In genomic region chr14:103345858-103346728, GRCm38 (mm10) we compare ENCODE assay signal across 8 mouse cellular contexts. TPM values are rescaled to one million over a fixed set of nuclear protein-coding genes. Genes with fewer than 3 reads are reported as not detected.
DNase-seq lines count a peak whose midpoint lies in the region; ATAC-seq and TF ChIP-seq lines count a peak whose summit lies in the region.

No protein-coding gene starts in this region.

- peak overlapping the region; percentile 78 for H3K4me3 ChIP-seq in midbrain, postnatal 0 days (ENCODE audit: low read depth, low read length)
- H3K4me3 ChIP-seq in testis, adult 2 months (ENCODE audit: control insufficient read depth, low read depth, low read length): peak overlapping the region; percentile 94

- TF ChIP-seq POLR2A in testis, adult 2 months (IDR thresholded peaks at IDR 0.05; ENCODE audit: control insufficient read depth, low read depth, low read length): no peak

- H3K4me1 ChIP-seq in midbrain, postnatal 0 days (ENCODE audit: insufficient read depth, low read length): peaks cover 15% of the 10 kb centered on the region; the same call in 1 of the 2 replicates
- peaks cover 18% of the 10 kb centered on the region for H3K4me1 ChIP-seq in testis, adult 2 months (ENCODE audit: control insufficient read depth, insufficient read depth, low read length)

- intact Hi-C loops in gastrocnemius, postnatal 14 days (cut with DNase I; ENCODE audit: low total_unique reads): no loop called here

- peak overlapping the region; percentile 68 for H3K4me2 ChIP-seq in midbrain, postnatal 0 days (ENCODE audit: low read depth, low read length, poor library complexity, severe bottlenecking)

- peak; percentile 35 for TF ChIP-seq CTCF in midbrain, postnatal 0 days (IDR thresholded peaks at IDR 0.05)
- 0 out of 2 replicates have a peak, but pooled peaks have one; percentile 6 for TF ChIP-seq CTCF in testis, adult 2 months (IDR thresholded peaks at IDR 0.05; ENCODE audit: control insufficient read depth, insufficient read depth, insufficient replicate concordance, low read depth, low read length)

- no peaks in the 10 kb centered on the region for H3K27me3 ChIP-seq in midbrain, postnatal 0 days (ENCODE audit: insufficient read depth, low read length)
- no peaks in the 10 kb centered on the region for H3K27me3 ChIP-seq in testis, adult 2 months (ENCODE audit: control insufficient read depth, insufficient read depth, low read length)

- peak overlapping the region; percentile 91 for H3K9ac ChIP-seq in midbrain, postnatal 0 days (replicated peaks; ENCODE audit: low read length, poor library complexity, severe bottlenecking)

- no peaks in the 10 kb centered on the region for H3K9me3 ChIP-seq in midbrain, postnatal 0 days (ENCODE audit: low read length)

- WGBS in midbrain, postnatal 0 days: under 1% methylated on average over 74 of the region's 83 CpGs

- peak; percentile 47 for DNase-seq in urinary bladder, postnatal 25 days (ENCODE audit: low spot score)
- DNase-seq in urinary bladder, postnatal 10 days (ENCODE audit: low spot score): no peak
- peak; percentile 84 for DNase-seq in cerebellum, postnatal 14 days
- DNase-seq in gastrocnemius, postnatal 14 days: peak; percentile 63
- peak; percentile 53 for DNase-seq in kidney, adult 9 months
- peak; percentile 72 for DNase-seq in liver
- peak; percentile 53 for DNase-seq in midbrain, postnatal 0 days (ENCODE audit: low spot score)

- H3K27ac ChIP-seq in midbrain, postnatal 0 days (ENCODE audit: low read depth, low read length): peak overlapping the region; percentile 96
- peak overlapping the region; percentile 58 for H3K27ac ChIP-seq in testis, adult 2 months (ENCODE audit: control insufficient read depth, insufficient read depth, low read depth, low read length)

- peak; percentile 72 for ATAC-seq in midbrain, postnatal 0 days (ENCODE audit: low FRiP score)

- no peaks in the 10 kb centered on the region for H3K36me3 ChIP-seq in midbrain, postnatal 0 days (ENCODE audit: insufficient read depth, low read length)
- no peaks in the 10 kb centered on the region for H3K36me3 ChIP-seq in testis, adult 2 months (ENCODE audit: control insufficient read depth, insufficient read depth, low read length)

RNA-seq across cellular contexts. Expression of gene Mycbp2, which starts 0.5 kb away (rescaled TPM):
- 10 to 100 TPM; 23.9 to 24.0 TPM for total RNA-seq in gastrocnemius, postnatal 14 days (2021)
- 110 and 140 TPM in 2 replicates for total RNA-seq in midbrain, postnatal 0 days (2014; rRNA removed)
- polyA plus RNA-seq in midbrain, postnatal 0 days (2015; fragmentation: Nextera tagmentation; extraction: Ambion mirVana): 52.7 and 64.2 TPM in 2 replicates
- polyA plus RNA-seq in testis, adult 2 months (2012; rRNA removed): 27.2 and 31.6 TPM in 2 replicates
